Mouse (Mus musculus) lung, postnatal 10 days (tissue): ENCODE measurements around the gene Gm49405.
"Not testable (repeated sequence)": the region's sequence is repeated elsewhere in the genome, so short reads cannot be mapped to it uniquely, and the experiment has no call there.

Source experiments
- DNase-seq: peaks from one replicate; pipeline ENCODE4 v3.0.0; 2021

Gene Gm49405

DNA sequence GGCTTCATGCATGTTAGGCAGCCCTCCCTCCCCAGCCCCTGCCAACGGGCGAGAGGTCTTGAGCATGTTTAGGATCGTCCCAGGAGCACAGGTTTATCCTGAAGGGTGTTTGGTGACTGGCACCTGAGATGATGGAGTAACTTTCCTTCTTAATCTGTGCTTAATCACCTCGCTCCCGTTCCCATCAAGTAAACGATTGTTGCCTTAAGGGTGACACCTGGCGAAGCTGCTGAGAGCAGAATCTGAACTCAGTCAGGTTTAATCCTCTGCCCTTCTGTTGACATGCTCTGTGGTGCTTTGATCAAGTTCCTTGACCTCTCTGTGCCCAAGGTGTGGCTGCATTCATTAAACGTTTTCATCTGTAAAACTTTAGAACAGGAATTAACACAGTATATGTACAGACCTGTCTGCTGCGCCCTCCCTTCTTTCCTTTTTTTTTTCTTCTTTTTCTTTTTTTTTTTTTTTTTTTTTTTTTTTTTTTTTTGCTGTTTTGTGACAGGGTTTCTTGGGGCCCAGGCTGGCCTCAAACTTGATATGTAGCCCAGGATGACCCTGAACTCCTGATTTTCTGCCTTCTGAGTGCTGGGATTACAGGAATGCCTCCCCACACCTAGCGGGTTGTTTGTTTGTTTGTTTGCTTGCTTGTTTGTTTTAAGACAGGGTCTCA, 17.6 kb downstream of the Gm49405 start:
- DNase-seq: no peak

DNA sequence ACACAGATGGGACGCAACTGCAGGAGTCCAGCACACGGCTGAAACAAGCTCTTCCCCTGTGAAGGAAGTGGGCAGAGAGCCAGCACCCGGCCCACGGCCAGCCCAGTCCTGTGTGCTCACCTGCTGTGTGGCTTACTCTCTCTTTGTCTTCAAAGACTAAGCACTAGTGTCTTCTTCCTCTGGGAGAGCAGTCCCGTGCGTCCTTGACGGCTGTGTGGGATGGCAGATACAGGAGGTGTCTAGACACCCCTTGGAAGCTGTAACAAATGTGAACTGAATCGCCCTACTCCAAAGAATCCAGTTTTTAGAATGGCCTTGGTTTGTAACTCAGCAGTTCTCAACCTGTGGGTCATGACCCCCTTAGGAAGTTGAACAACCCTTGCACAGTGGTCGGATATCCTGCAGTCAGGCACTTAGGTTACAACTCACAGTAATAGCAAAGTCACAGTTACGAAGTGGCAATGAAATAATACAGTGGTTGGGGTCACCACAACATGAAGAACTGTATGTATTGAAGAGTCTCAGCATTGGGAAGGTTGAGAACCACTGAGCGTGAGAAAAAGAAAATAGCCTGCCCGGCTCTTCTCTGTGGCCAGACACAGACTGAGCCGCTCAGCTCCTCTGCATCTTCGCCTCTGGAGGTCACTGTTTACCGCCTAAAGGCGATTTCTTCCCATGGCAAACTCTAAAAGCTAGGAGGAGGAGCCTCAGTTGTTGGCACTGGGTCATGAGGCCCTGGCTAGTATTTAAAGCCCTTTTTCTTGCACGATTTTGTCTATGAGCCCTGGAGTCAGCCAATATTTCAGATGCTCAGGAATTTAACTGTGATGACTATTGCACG, 18.5 kb downstream of the Gm49405 start:
- DNase-seq: peak; percentile 95

DNA sequence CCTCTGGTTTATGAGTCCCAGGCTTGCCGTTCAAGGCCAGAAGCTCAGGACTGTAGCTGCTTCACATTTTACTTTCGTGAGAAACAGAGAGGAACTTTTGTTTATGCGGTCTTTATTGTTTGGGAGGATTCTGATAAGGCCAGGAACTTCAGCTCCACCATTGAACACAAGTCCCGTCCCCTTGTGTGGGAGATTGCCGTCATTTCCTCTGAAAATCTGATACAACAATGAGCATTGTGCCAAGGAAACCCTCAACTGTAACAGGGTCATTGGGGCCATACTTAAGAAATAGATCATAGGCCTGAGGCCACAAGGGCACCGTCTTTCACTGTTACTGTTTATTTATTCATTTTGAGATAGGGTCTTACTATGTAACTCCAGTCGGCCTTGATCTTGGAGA, 22.8 kb downstream of the Gm49405 start:
- no peak for DNase-seq

DNA sequence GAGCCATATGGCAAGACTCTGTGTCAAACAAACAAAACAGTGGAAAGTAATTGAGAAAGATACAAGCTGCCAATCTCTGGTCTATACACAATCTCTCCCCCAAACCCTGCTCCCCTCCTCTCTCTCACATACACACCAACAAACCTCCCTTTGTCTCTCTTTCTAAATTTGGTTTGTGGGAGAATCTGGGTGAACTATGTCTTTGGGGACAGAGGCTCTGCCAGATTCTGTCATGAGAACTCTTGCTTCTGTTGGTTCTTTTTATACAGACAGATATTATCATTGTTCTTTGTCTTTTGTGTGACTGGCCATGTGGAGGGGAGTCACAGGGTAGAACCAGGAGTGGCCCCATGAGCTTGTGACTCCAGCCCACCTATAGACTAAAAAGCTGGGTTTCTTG, 27.1 kb downstream of the Gm49405 start:
- DNase-seq: no peak

DNA sequence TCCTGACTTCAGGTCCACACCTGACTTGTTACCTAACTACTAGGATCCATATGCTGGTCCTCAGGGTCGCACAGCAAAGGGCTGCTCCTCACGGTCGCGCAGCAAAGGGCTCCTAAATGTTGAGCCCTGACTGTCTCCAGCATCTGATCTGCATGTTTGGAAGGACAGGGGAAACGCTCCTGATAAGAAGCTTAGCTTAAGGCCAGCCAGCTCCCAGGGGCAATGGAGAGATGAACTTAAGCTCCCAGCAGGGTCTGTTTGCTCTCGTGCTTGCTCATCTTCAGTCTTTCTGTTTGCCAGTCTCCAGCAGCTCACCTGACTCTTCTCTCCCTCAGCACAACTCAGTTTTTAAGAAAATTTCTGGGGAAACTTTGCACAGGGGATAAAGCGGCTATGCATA, 32.2 kb downstream of the Gm49405 start:
- no peak for DNase-seq

DNA sequence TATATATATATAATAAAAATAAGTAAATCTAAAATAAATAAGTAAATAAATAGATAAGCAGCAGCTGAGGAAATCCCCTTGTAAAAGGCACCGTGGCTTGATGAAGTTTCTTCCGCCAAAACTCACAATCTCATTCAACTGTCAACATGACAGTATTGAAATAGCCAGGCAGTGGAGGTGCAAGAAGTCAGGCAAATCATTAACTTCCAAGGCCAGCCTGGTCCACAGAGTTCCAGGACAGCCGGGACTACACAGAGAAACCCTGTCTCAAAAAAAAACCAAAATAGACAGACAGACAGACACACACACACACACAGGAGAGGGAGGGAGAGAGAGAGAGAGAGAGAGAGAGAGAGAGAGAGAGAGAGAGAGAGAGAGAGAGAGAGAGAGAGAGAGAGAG, 32.9 kb downstream of the Gm49405 start:
- no peak for DNase-seq

DNA sequence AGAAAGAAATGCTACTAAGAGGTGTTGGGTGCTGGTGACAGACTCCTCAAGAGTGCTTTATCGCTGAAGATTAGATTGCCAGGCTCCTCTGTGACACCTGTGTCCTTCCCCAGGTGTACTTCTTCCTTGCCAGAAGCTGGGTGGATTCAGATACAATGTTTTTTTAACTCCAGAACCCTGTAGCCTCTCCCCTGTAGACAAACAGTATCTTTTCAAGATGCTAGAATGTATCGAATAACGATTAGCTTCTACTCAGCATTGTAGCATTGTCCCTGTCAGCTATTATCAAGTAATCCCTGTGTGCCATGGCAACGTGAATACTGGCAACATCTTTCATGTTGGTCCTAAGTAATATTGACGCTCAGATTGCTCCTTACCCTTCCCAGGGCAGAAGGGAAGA, 33.3 kb downstream of the Gm49405 start:
- no peak for DNase-seq

DNA sequence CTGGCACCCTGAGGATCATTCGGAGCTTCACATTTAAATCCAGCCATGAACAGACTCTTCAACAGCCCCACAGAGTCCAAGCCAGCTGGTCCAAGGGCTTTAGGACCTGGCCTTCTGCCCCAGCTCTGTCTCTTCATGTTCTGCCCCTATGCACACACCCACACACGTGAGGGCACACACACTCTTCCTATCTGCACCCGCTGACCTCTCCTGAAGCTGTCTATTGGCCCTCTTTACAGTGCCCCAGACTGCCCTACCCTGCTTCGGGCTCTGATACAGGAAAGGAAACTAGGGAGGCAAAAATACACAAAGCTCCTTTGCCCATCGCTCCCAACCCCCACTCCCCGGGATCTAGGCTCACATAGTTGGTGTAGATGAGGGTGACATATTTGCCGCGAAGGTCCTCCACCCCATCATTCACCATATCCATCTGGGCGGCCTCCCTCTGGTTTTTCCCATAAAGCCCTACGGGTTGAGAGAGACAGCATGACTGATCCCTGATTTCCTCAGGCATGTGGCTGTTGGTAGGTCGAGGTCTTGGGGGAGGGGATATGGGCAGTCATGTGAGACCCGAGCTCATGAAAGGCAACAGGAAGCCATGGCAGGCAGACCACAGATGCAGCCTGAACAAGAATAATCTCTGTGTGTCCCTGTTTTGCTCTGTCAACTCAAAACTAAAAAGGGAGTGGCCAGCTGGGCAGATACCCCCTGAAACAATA, 36.1 kb downstream of the Gm49405 start:
- DNase-seq: no peak

DNA sequence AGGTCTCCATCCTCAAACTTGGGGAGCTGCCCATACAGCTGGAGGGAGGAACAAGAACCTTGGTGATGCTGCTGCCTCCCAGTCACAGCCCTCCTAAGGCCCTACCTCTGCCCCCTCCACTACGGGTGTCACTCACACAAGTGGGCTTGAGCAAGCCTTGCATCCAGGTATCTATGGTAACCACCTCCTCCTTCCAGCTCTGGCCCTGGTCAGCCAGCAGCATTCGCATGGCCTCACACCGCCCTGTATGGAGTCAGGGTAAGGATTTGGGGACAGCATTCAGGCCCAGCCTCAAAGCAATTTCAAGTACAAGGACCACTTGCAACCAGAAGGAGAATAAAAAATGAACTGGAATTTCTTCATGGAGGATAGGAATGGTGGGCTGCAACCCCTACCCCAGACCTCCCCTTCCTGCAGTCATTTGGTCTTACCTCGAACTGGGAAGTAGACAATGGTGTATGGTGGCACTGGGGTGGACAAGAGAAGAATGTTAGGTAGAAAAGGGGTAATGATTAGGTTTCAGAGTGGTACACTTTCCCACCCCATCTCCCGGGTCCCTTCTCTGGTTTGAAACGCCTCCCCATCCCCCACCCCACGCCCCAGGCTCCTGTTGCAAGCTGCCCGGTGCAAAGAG, 36.8 kb downstream of the Gm49405 start:
- DNase-seq: not testable (repeated sequence)

DNA sequence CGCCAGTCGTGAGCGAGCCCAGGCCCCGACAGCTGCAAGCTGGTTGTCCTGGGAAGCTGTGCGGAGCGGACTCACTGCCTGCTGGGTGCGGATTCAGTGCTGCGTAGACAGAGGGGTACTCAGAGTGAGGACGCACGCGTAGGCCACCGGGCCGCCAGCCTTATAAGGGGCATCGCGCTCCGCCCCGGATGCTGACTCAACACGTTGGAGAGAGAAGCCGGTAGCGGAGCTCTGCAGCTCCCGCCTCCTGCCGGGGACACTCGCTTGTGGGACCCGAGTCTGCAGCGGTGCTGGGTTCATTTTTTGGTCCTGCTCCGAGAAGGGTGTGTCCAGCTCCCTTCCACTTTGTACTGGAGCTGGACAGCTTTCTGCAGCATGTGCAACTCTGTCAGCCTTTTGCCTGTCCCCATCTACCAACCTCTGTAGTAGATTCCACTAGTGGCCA, 37.4 kb downstream of the Gm49405 start, which contains the start of gene Gstp1:
TSS of gene Gstp1 (minus strand) at position 198 of the 445 bp plus-strand sequence.
- DNase-seq: peak; percentile 95

DNA sequence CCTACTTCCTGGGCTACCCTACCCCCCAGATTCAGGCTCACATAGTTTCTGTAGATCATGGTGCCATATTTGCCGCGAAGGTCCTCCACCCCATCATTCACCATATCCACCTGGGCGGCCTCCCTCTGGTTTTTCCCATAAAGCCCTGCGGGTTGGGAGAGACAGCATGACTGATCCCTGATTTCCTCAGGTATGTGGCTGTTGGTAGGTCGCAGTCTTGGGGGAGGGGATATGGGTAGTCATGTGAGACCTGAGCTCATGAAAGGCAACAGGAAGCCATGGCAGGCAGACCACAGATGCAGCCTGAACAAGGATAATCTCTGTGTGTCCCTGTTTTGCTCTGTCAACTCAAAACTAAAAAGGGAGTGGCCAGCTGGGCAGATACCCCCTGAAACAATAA, 40.5 kb downstream of the Gm49405 start:
- DNase-seq: not testable (repeated sequence)

DNA sequence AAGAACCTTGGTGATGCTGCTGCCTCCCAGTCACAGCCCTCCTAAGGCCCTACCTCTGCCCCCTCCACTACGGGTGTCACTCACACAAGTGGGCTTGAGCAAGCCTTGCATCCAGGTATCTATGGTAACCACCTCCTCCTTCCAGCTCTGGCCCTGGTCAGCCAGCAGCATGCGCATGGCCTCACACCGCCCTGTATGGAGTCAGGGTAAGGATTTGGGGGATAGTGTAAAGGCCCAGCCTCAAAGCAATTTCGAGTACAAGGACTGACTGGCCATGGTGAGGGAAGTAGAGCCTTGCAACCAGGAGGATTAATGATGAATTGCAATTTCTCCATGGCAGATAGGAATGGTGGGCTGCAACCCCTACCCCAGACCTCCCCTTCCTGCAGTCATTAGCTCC, 41.1 kb downstream of the Gm49405 start:
- not testable (repeated sequence) for DNase-seq

DNA sequence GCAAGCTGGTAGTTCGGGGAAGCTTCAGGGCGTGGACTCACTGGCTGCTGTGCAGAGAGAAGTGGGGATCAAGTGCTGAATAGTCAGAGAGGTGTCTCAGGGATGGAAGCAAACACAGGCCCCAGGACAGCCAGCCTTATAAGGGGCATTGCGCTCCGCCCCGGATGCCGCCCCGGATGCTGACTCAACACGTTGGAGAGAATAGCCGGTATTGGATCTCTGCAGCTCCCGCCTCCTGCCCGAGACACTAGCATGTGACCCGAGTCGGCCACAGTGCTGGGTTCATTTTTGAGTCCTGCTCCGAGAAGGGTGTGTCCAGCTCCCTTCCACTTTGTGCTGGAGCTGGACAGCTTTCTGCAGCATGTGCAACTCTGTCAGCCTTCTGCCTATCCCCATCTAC, 41.7 kb downstream of the Gm49405 start:
- peak; percentile 71 for DNase-seq

DNA sequence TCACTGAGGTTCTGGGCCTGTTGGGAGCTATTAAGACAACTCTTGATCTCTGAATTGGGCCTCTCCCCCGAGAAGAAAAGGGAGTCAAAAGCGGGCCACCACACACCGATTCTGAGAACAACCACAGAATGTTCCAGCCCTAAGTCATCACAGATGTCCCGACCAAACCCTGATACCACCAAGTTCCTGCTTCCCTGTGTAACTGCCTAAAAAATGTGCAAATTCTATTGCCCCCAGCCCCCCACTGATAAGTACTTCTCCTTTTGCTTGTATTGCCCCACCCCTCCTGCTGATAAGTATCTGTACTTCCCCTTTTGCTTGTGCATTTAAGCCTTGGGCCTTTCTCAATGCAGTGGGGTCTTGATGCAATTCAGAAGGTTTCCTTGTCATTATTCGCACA, 43.7 kb downstream of the Gm49405 start:
- DNase-seq: not testable (repeated sequence)

DNA sequence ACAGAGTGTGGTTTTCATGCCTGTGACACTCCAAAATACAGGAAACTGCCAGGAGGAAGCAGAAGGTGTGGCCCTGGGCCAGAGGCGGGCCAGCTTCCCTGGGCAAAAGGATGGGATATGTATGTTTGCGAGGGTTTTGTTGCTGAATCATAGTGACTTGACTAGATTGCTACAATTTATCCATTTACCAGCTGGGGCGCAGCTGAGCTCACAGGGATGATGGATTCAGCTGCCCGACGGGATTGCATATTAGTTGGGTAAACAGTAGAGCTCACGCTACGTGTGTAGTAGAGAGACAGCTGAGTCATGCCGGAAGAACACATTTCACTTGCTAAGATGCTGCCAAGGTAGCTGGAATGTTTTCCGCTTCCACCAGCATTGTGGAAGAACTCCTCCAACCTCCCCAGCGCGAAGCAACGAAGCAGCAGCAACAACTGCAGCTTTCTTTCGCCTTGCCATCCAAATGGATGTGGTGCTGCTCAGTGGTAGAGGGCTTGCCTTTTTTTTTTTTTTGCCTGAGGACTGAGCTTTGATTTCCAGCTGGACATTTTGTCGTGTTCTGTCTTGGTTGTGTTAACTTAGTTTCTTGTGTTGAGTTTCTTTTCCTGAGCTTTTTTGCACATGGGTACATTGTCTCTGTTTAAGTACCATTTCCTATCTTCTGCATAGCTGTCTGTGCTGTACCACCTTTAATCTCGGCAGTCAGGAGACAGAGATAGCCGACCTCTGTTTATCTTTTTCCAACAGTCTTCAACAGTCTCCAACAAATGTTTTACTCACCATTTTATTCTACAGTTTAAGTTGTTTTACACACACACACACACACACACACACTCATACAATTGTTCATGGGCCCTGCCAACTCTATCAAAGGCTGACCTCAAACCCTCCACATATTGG, 45.8 kb downstream of the Gm49405 start, which contains the start of gene Gstp2:
TSS of gene Gstp2 (minus strand) at position 58 of the 900 bp plus-strand sequence.
- peak; percentile 93 for DNase-seq

DNA sequence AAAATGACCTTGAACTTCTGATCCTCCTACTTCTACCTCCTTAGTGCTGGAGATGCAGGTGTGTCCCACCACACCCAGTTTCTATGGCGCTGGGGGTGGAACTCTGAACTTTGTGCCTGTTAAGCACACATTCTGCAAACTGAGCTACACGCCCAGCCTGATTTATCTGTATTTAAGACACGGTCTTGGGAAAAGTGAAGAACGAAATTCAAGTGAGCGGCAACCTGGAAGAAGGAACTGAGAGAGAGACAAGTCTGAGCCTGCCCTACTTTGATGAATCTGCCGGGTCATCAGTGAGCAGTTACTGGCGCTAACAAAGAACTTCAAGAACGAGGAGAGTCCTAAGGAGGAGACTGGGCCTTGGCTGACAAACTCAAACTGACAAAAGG, 46.4 kb downstream of the Gm49405 start:
- no peak for DNase-seq

DNA sequence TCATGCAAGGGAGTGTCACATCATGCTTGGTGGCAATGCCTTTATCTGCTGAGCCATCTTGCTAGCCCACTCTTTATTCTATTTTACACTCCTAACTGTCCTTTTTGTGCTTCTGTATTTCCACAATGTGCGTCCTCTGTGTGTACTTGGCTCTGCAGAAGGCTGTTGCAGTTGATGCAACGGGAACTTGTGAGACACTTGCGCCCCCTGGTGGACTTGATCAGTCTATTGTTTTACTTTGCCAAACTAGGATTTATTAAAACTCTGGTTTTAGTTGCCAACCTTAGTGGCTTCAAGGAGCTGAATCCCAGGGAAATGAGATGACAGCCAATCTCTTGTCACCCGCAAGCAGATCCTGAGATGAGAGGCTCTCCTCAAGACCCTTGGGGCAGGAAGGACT, 47.4 kb downstream of the Gm49405 start:
- peak; percentile 89 for DNase-seq

DNA sequence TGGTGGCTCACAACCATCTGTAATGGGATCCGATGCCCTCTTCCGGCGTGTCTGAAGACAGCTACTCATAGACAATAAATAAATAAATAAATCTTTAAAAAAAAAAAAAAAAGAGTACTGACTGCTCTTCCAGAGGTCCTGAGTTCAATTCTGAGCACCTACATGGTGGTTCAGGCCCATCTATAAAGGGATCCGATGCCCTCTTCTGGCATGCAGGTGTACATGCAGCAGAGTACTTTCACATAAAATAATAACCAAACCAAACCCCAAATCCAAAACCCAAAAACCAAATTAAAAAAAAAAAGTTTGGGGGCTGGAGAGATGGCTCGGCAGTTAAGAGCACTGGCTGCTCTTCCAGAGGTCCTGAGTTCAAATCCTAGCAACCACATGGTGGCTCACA, 48.6 kb downstream of the Gm49405 start:
- not testable (repeated sequence) for DNase-seq

DNA sequence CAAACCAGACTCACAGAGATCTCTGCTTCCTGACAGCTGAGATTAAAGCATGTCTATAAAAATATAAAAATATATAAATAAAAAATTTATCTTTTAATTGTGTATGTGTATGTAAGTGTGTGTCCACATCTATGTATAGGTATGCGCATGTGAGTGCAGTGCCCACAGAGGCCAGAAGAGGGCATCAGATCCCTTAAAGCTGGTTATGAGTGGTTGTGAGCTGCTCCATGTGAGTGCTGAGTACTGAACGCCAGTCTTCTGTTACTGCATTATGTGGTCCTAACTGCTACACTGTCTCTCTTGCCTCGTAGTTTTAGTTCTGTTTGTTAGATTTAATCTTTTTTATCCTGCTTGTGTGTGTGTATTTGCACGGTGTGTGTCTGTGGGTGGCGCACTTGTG, 50.6 kb downstream of the Gm49405 start:
- no peak for DNase-seq

DNA sequence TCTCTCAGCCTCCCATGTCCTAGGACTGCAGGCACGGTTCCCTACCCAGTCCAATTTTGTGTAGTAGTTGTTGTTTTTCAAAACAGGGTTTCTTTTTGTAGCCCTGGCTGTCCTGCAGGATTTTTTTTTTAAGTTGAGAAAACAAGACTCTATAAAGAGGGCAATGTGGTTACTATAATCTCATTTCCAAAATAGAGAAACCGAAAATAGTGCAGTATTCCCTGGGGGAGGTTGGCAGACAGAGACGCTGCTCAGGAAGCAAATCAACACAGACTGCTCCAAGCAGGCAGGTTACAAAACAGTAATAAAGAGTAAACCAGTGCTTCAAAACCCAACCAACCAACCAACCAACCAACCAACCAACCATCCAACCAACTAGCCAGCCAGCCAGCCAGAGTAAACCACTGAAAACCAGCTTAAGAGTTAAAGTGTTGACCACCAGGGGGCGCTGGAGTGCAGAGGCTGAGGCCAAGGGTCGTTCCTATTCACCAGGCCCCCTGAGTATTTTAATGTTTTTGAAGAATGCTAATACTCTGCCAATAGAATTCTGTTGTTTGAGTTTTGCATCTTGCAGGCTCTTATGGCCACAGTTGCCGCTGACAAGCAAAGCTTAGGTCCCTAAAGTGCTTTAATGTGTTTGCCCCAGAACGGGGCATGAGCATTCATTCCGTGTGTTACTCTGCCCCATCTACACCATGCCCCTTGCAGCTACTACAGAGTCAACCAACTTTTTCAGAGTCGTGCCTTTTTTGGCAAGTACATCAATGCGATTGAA, 51.5 kb downstream of the Gm49405 start:
- DNase-seq: peak; percentile 79

DNA sequence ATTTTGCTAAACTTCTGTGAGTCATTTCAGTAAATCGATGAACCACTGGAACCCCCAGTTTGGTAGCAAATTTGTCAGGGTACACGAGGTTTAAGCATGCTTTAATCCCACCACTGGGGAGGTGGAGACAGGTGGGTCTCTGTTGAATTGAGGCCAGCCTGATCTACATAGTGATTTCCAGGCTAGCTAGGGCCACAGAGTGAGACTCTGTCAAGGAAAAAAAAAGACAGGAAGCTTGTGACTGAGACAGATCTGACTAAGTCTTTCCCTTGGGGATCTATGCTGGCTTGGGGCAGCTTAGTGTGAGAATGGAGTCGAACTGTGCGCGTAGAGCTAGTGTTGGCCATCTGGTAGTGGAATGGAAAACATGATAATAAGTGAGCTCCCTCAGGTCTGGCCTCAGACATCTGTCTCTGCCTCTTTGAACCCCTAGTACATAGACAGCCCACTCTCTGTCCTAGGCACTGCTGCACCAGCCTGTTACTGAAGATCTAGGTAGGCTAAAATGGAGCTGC, 52.1 kb downstream of the Gm49405 start:
- DNase-seq: no peak
